Mouse (Mus musculus) right cerebral cortex, postnatal 36 days (tissue): ENCODE results near the gene Sik1.

Experiments
- DNase-seq, 2 experiments: peaks; one replicate each; pipeline ENCODE4 v3.0.0; 2022; ENCODE audit warnings: low spot score in 2 of 2, mixed read lengths in 1 of 2

Gene Sik1

DNA sequence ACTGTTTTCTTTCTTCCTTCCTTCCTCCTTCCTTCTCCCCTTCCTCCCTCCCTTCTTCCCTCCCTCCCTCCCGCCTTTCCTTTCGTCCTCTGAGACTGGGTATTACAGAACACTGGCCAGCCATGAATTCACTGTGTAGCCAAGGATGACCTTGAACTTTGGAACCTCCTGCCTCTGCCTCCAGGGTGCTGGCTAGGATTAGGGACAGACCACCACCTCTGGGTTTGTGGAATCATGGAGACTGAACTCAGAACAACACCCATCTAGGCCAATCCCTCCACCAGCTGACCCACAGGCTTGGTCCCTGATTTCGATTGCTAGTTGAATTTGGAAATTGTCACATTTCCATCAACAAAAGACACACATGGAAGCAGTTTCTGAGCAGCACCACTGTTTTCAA lies 49.1 kb downstream of the Sik1 start:
- no peak for DNase-seq

DNA sequence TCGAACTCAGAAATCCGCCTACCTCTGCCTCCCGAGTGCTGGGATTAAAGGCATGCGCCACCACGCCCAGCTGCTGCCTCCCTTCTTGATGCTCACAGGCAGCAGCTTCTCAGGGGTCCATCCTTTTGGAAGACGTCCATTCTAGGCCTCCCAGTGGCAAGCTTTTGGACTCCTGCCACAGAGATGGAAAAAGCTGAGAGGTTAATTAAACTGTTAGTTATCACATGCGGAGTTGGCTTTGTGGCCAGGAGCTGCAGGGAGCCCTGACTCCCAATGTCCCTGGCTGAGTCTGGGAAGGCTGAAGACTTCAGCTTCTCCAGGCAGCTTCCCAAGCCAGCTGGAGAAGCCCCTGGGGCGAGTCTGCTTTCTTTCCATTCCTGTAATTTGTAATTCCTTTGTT lies 49.6 kb downstream of the Sik1 start:
- no peak for DNase-seq

DNA sequence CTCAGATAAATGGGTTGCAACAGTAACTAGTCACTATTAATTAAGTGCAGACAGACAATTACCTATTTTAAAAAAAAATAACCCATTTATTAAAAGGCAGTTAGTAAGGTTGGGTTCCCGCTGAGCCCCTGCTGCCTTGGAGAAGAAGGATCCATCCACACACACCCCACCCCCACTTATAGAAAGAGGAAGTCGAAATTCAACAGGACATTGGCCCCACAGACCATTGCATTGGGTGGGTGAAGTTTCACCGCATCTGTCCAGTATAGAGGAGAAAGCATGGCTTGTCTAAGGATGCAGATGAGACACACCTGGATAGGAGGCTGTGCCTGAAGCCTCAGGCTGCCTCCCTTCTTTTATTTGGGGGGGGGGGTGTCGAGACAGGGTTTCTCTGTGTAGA lies 50.0 kb downstream of the Sik1 start:
- DNase-seq = no peak

DNA sequence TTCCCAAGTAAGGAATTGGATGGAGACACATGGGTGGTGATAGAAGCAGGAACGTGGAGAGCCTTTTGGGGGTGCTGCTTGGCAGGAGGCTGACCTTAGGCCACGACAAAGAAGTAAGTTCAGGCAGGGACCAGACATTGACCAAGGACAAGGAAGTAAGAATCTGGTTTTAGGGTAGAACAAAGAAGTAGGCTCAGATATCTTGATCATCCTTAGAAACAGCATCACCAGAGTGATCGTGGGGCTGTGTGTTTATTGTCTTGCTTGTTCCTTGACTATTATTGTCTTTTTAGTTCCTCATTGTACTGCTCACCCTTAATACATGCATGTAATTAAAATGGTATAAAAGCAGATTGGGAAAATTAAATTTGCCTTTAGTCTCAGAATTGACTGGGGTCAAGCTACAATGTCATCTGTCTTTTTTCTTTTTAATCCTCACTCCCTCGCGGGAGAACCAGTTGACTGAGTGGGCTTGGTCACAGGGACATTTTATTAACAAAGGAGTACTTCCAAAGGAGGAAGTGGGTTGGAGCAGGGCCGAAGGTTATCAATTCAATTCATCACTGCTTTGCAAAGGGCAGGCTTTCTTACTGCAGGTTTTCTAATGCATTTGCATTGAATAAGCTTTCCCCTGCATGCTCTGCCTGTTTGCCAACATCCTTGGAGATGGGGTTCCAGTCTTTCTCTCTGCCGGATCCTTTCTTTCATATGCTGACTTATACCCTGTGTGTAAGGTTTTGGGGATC lies 53.2 kb downstream of the Sik1 start:
- DNase-seq = no peak

DNA sequence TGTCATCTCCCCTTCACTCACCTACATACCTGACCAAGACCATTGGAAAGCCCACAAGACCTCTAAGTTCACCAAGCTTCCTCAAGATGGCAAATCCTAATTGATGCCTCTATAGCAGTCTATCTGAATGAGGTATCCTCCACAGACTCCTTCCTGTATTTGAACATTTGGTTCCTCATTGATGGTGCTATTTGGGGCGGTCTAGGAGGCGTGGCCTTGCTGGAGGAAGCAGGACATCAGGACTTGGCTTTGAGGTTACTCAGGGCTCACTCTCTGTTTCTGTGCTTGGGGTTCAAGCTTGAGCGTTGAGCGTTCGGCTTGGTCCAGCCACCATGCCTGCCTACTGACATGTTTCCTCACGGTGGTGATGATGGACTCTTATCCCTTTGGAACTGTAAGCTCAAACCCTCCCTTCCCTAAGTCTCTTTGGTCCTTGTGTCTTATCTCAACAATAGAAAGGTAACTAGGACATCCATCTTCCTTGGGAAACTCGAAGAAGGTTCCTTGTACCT lies 54.7 kb downstream of the Sik1 start:
- DNase-seq = no peak

DNA sequence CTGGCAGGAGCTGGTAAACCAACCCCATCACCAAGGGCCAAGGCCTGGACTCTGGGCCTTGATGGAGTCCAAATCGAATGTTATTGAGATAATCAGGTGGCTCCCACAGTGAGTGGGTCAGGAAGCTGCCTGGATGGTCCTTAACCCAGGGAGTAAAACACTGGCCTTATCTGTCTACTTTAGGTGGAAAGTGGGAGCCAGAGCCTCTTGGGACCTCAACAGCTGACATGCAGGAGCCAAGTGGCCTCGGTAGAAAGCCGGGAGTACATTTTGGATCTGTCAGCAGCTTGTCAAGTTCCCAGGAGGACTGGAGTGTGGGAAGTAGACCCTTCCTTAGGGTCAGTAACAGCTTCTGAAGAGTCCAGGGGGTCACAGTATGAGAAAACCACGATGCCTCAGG lies 59.7 kb downstream of the Sik1 start:
- no peak for DNase-seq
